24 mouse cellular contexts compared by ENCODE assay signal in the genomic region with DNA sequence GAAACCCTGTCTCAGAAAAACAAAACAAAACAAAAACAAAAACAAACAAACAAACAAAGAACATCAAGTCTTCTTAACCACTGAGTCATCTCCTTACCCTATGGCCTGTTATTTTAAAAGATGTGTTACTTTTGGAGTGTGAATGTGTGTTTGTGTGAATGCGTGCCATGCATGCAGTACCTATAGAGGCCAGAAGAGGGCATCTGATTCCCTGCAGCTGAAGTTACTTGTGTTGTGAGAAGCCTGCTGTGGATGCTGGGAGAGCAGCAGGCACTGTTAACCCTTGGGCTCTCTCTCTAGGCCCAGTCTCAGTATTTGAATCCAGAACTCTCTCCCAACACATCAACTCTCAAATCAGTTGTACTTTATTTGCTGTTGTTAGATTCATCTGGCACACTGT. TPM values are rescaled to one million over a fixed set of nuclear protein-coding genes. Genes with fewer than 3 reads are reported as not detected.
A peak's percentile ranks its signal among the peaks of the same experiment; 100 is the strongest.
DNase-seq lines count a peak whose midpoint lies in the region; ATAC-seq and TF ChIP-seq lines count a peak whose summit lies in the region.
"Had no signal": no experiment of that assay in that cellular context is flagged by ENCODE, and none has a peak within 500 bp of the region (broad histone marks: within the 10 kb centered on the region; RNA-seq: fewer than 3 reads in every experiment).

No protein-coding gene starts in this region.

- no peaks in the 10 kb centered on the region for H3K27me3 ChIP-seq in intestine, postnatal 0 days (replicated peaks; ENCODE audit: control insufficient read depth, insufficient read depth, low read length)
- no peaks in the 10 kb centered on the region for H3K27me3 ChIP-seq in intestine, embryonic 15.5 days (replicated peaks)
- no peaks in the 10 kb centered on the region for H3K27me3 ChIP-seq in lung, postnatal 0 days (replicated peaks; ENCODE audit: insufficient read depth, low read length)
- H3K27me3 ChIP-seq in hindbrain, embryonic 13.5 days = no peaks in the 10 kb centered on the region
- H3K27me3 ChIP-seq: limb, embryonic 13.5 days; neural tube, embryonic 12.5 days had no signal

- in situ Hi-C loops in ES-E14 (cut with MboI; ENCODE audit: low sequenced_read_pairs in 2 of 2, unreplicated experiment in 2 of 2) = no loop called here

- no peak overlapping the region for H3K27ac ChIP-seq in intestine, postnatal 0 days (ENCODE audit: low read depth, low read length)
- no peak overlapping the region for H3K27ac ChIP-seq in intestine, embryonic 15.5 days
- H3K27ac ChIP-seq in lung, postnatal 0 days (ENCODE audit: low read length) = no peak overlapping the region
- H3K27ac ChIP-seq in ES-E14 (ENCODE audit: insufficient read depth, low read depth, low read length, poor library complexity, severe bottlenecking) = no peak overlapping the region
- no peak overlapping the region for H3K27ac ChIP-seq in cortical plate, adult 2 months (ENCODE audit: insufficient read depth, low read length)
- no peak overlapping the region for H3K27ac ChIP-seq in hindbrain, embryonic 13.5 days
- H3K27ac ChIP-seq: forebrain, embryonic 12.5 days; hindbrain, embryonic 10.5 days; limb, embryonic 13.5 days; neural tube, embryonic 12.5 days had no signal

- peak; percentile 42 for TF ChIP-seq CTCF in intestine, postnatal 0 days (IDR thresholded peaks at IDR 0.05; ENCODE audit: low read depth)
- peak; percentile 22 for TF ChIP-seq CTCF in lung, postnatal 0 days (IDR thresholded peaks at IDR 0.05)
- peak; percentile 21; the same call in 1 of the 2 replicates for TF ChIP-seq CTCF in cortical plate, adult 2 months (IDR thresholded peaks at IDR 0.05; ENCODE audit: extremely low read depth, insufficient read depth, low read length)

- no peak for TF ChIP-seq POLR2A in cortical plate, adult 2 months (IDR thresholded peaks at IDR 0.05; ENCODE audit: extremely low read depth, insufficient read depth, low read length)

- 92% methylated on average over 1 of the region's 1 CpGs for WGBS in intestine, postnatal 0 days
- WGBS in intestine, embryonic 15.5 days = 95% methylated on average over 1 of the region's 1 CpGs
- 100% methylated on average over 1 of the region's 1 CpGs for WGBS in lung, postnatal 0 days
- 83% methylated on average over 1 of the region's 1 CpGs for WGBS in hindbrain, embryonic 13.5 days

- H3K36me3 ChIP-seq in intestine, postnatal 0 days (ENCODE audit: control insufficient read depth, insufficient read depth) = no peaks in the 10 kb centered on the region
- no peaks in the 10 kb centered on the region for H3K36me3 ChIP-seq in intestine, embryonic 15.5 days
- no peaks in the 10 kb centered on the region for H3K36me3 ChIP-seq in lung, postnatal 0 days (ENCODE audit: insufficient read depth, low read length)
- no peaks in the 10 kb centered on the region; the same call in 1 of the 2 replicates for H3K36me3 ChIP-seq in ES-E14 (ENCODE audit: control insufficient read depth, insufficient read depth, low read length, poor library complexity, severe bottlenecking)
- no peaks in the 10 kb centered on the region for H3K36me3 ChIP-seq in hindbrain, embryonic 13.5 days
- H3K36me3 ChIP-seq: forebrain, embryonic 12.5 days; hindbrain, embryonic 10.5 days; limb, embryonic 13.5 days; neural tube, embryonic 12.5 days had no signal

- no peaks in the 10 kb centered on the region for H3K9me3 ChIP-seq in intestine, postnatal 0 days (ENCODE audit: control insufficient read depth)
- H3K9me3 ChIP-seq in intestine, embryonic 15.5 days = no peaks in the 10 kb centered on the region
- no peaks in the 10 kb centered on the region for H3K9me3 ChIP-seq in lung, postnatal 0 days (ENCODE audit: low read length)
- no peaks in the 10 kb centered on the region for H3K9me3 ChIP-seq in ES-E14 (ENCODE audit: control insufficient read depth, insufficient read depth, low read depth, low read length)
- no peaks in the 10 kb centered on the region for H3K9me3 ChIP-seq in hindbrain, embryonic 13.5 days
- H3K9me3 ChIP-seq: neural tube, embryonic 12.5 days had no signal

- H3K4me2 ChIP-seq in intestine, postnatal 0 days (replicated peaks; ENCODE audit: low read depth) = no peak overlapping the region
- no peak overlapping the region for H3K4me2 ChIP-seq in intestine, embryonic 15.5 days (replicated peaks)
- H3K4me2 ChIP-seq in lung, postnatal 0 days (replicated peaks; ENCODE audit: low read depth, low read length) = no peak overlapping the region
- H3K4me2 ChIP-seq in hindbrain, embryonic 13.5 days = no peak overlapping the region
- H3K4me2 ChIP-seq: forebrain, embryonic 12.5 days; limb, embryonic 13.5 days; neural tube, embryonic 12.5 days had no signal

- ATAC-seq in intestine, postnatal 0 days = no peak
- ATAC-seq in intestine, embryonic 15.5 days = no peak
- no peak for ATAC-seq in lung, postnatal 0 days
- no peak for ATAC-seq in hindbrain, embryonic 13.5 days (ENCODE audit: low FRiP score)
- ATAC-seq: inflammation-experienced regulatory T-cells, adult 6 months had no signal

- no peak for DNase-seq in lung, postnatal 0 days (ENCODE audit: low spot score)
- no peak for DNase-seq in lung, postnatal 10 days
- DNase-seq in ES-E14 (ENCODE audit: low read depth, low spot score) = no peak
- no peak for DNase-seq in adrenal gland, adult 8-10 months
- DNase-seq: adrenal gland, postnatal 14 days; cerebellum, adult 11-12 months; cerebellum, postnatal 25 days; gastrocnemius, postnatal 36 days; kidney, postnatal 4 days; lung, postnatal 4 days; right cerebral cortex, adult 18-20 months had no signal

- no peak overlapping the region for H3K9ac ChIP-seq in intestine, postnatal 0 days (ENCODE audit: low read depth, low read length)
- no peak overlapping the region for H3K9ac ChIP-seq in intestine, embryonic 15.5 days
- no peak overlapping the region for H3K9ac ChIP-seq in lung, postnatal 0 days (replicated peaks; ENCODE audit: low read depth)
- H3K9ac ChIP-seq in ES-E14 (ENCODE audit: insufficient read depth, low read depth, low read length, poor library complexity, severe bottlenecking) = no peak overlapping the region
- no peak overlapping the region for H3K9ac ChIP-seq in hindbrain, embryonic 13.5 days
- H3K9ac ChIP-seq: forebrain, embryonic 12.5 days; limb, embryonic 13.5 days; neural tube, embryonic 12.5 days had no signal

- H3K4me1 ChIP-seq in intestine, postnatal 0 days (replicated peaks; ENCODE audit: control insufficient read depth, insufficient read depth, low read length) = no peaks in the 10 kb centered on the region
- no peaks in the 10 kb centered on the region for H3K4me1 ChIP-seq in intestine, embryonic 15.5 days (replicated peaks)
- H3K4me1 ChIP-seq in lung, postnatal 0 days (ENCODE audit: insufficient read depth, low read depth, low read length) = no peaks in the 10 kb centered on the region
- H3K4me1 ChIP-seq in ES-E14 (ENCODE audit: control insufficient read depth in 2 of 2, insufficient read depth in 2 of 2, low read length in 2 of 2, poor library complexity in 1 of 2) = no peaks in the 10 kb centered on the region
- H3K4me1 ChIP-seq in cortical plate, adult 2 months (ENCODE audit: control insufficient read depth, insufficient read depth, low read length) = no peaks in the 10 kb centered on the region
- no peaks in the 10 kb centered on the region for H3K4me1 ChIP-seq in hindbrain, embryonic 13.5 days (replicated peaks)
- H3K4me1 ChIP-seq: forebrain, embryonic 12.5 days; hindbrain, embryonic 10.5 days; limb, embryonic 13.5 days; neural tube, embryonic 12.5 days had no signal

- no peak for TF ChIP-seq EP300 in lung, postnatal 0 days (IDR thresholded peaks at IDR 0.05)

- H3K4me3 ChIP-seq in intestine, postnatal 0 days (ENCODE audit: low read depth, low read length) = no peak overlapping the region
- H3K4me3 ChIP-seq in intestine, embryonic 15.5 days (replicated peaks) = no peak overlapping the region
- H3K4me3 ChIP-seq in lung, postnatal 0 days (ENCODE audit: low read depth, low read length) = no peak overlapping the region
- no peak overlapping the region for H3K4me3 ChIP-seq in ES-E14 (ENCODE audit: insufficient read depth in 1 of 2, low read depth in 1 of 2, low read length in 2 of 2, poor library complexity in 1 of 2, severe bottlenecking in 1 of 2)
- H3K4me3 ChIP-seq in cortical plate, adult 2 months (ENCODE audit: insufficient read depth, low read length) = no peak overlapping the region
- H3K4me3 ChIP-seq in hindbrain, embryonic 13.5 days = no peak overlapping the region
- H3K4me3 ChIP-seq: forebrain, embryonic 12.5 days; hindbrain, embryonic 10.5 days; limb, embryonic 13.5 days; neural tube, embryonic 12.5 days had no signal

RNA-seq across cellular contexts. Expression of a gene that starts 8.0 kb away (rescaled TPM):
- polyA plus RNA-seq in intestine, postnatal 0 days (2015; fragmentation: Nextera tagmentation; extraction: Ambion mirVana) = 0.03 and 0.04 TPM in 2 replicates
- polyA plus RNA-seq in intestine, embryonic 15.5 days (2015; fragmentation: Nextera tagmentation; extraction: Ambion mirVana) = 0.25 and 0.31 TPM in 2 replicates
- not detected in 2 replicates for polyA plus RNA-seq in lung, postnatal 0 days (2015; fragmentation: Nextera tagmentation; extraction: Ambion mirVana)
- total RNA-seq in ES-E14 (2012; rRNA removed) = 0.54 and 0.95 TPM in 2 replicates
- 56.6 and 58.0 TPM in 2 replicates for polyA plus RNA-seq in cortical plate, adult 2 months (2012; rRNA removed)
- total RNA-seq in adrenal gland, adult 8-10 months (2022) = 1 to 10 TPM; 2.9 to 4.3 (median 3.8) TPM
- polyA plus RNA-seq in hindbrain, embryonic 13.5 days (2015; fragmentation: Nextera tagmentation; extraction: Ambion mirVana) = 5.4 and 6.2 TPM in 2 replicates
- total RNA-seq: gastrocnemius, postnatal 36 days; monocyte, adult 5-6 weeks had no signal
- polyA plus RNA-seq: C2C12; heart, postnatal 0 days; inflammation-experienced regulatory T-cells, adult 6 months; liver, embryonic 16.5 days had no signal

RNA-seq across cellular contexts. Expression of a gene that starts 10.7 kb away (rescaled TPM):
- 0.17 and 0.24 TPM in 2 replicates for polyA plus RNA-seq in intestine, postnatal 0 days (2015; fragmentation: Nextera tagmentation; extraction: Ambion mirVana)
- 0.54 and 0.57 TPM in 2 replicates for polyA plus RNA-seq in intestine, embryonic 15.5 days (2015; fragmentation: Nextera tagmentation; extraction: Ambion mirVana)
- polyA plus RNA-seq in lung, postnatal 0 days (2015; fragmentation: Nextera tagmentation; extraction: Ambion mirVana) = 0.08 and 0.13 TPM in 2 replicates
- total RNA-seq in ES-E14 (2012; rRNA removed) = 5.4 and 10.5 TPM in 2 replicates
- polyA plus RNA-seq in cortical plate, adult 2 months (2012; rRNA removed) = 52.7 and 53.7 TPM in 2 replicates
- total RNA-seq in adrenal gland, adult 8-10 months (2022) = 1 to 10 TPM; 6.4 to 7.2 (median 6.8) TPM
- 8.1 and 8.8 TPM in 2 replicates for polyA plus RNA-seq in hindbrain, embryonic 13.5 days (2015; fragmentation: Nextera tagmentation; extraction: Ambion mirVana)

RNA-seq across cellular contexts. Expression of a gene that starts 21.7 kb away (rescaled TPM):
- polyA plus RNA-seq in intestine, postnatal 0 days (2015; fragmentation: Nextera tagmentation; extraction: Ambion mirVana) = 58.8 and 59.4 TPM in 2 replicates
- 43.3 and 47.7 TPM in 2 replicates for polyA plus RNA-seq in intestine, embryonic 15.5 days (2015; fragmentation: Nextera tagmentation; extraction: Ambion mirVana)
- polyA plus RNA-seq in lung, postnatal 0 days (2015; fragmentation: Nextera tagmentation; extraction: Ambion mirVana) = 65.4 and 68.7 TPM in 2 replicates
- total RNA-seq in ES-E14 (2012; rRNA removed) = 21.4 and 25.8 TPM in 2 replicates
- 95.8 and 103 TPM in 2 replicates for polyA plus RNA-seq in cortical plate, adult 2 months (2012; rRNA removed)
- 10 to 100 TPM; 45.1 to 51.4 (median 49.2) TPM for total RNA-seq in adrenal gland, adult 8-10 months (2022)
- 77.8 and 84.4 TPM in 2 replicates for polyA plus RNA-seq in hindbrain, embryonic 13.5 days (2015; fragmentation: Nextera tagmentation; extraction: Ambion mirVana)

RNA-seq across cellular contexts. Expression of a gene that starts 22.2 kb away (rescaled TPM):
- polyA plus RNA-seq in intestine, postnatal 0 days (2015; fragmentation: Nextera tagmentation; extraction: Ambion mirVana) = 19.9 and 22.7 TPM in 2 replicates
- polyA plus RNA-seq in intestine, embryonic 15.5 days (2015; fragmentation: Nextera tagmentation; extraction: Ambion mirVana) = 32.0 and 36.6 TPM in 2 replicates
- polyA plus RNA-seq in lung, postnatal 0 days (2015; fragmentation: Nextera tagmentation; extraction: Ambion mirVana) = 22.8 and 25.4 TPM in 2 replicates
- total RNA-seq in ES-E14 (2012; rRNA removed) = 82.7 and 85.3 TPM in 2 replicates
- polyA plus RNA-seq in cortical plate, adult 2 months (2012; rRNA removed) = 41.5 and 42.0 TPM in 2 replicates
- 10 to 100 TPM; 40.9 to 53.4 (median 43.2) TPM for total RNA-seq in adrenal gland, adult 8-10 months (2022)
- polyA plus RNA-seq in hindbrain, embryonic 13.5 days (2015; fragmentation: Nextera tagmentation; extraction: Ambion mirVana) = 40.5 and 41.1 TPM in 2 replicates
